Mouse (Mus musculus) kidney, postnatal 25 days (tissue): ENCODE results near the gene Tecpr2.

Experiments
- DNase-seq, 2 experiments: peaks; one replicate each; pipeline ENCODE4 v3.0.0; 2021; ENCODE audit warnings: mixed read lengths in 2 of 2

The Tecpr2 gene

DNA sequence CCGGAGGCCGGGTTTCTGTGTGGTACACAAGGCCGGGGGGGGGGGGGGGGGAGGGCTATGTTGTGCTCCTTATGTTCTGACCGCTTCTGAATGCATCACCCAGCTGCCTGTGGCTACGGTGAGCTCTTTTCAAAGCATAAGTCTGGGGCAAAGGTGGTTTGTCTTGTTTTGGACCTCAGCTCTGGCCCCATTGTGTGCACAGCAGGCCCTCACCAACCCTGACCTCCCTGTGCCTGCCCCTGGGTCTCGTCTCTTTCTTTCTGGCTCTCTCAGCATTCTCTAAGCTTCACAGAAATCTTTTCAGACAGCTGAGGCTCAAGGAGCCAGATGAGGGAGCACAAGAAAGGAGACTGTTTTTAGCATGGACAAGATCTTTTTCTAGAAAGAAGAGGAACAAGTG, 23.5 kb upstream of the Tecpr2 start:
- no peak for DNase-seq

DNA sequence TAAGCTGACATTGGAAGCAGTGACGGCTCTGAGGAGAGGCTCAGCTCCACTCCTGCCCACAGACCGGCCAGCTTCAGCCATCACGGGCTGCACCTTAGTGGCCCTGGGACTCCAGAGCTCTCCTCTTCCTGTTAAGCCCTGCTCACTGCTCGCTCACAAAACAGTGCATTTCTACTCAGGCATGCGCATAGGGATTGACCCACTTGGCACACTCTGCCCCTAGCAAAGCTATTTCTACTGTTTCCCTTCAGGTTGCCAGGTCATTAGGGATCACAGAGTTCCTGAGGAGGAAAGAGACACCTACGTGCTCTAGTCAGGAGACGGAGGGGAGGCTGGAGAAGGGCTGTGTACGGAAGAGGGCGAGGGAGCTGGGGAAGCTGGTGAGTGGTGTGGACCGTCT, 23.1 kb upstream of the Tecpr2 start:
- DNase-seq: no peak

DNA sequence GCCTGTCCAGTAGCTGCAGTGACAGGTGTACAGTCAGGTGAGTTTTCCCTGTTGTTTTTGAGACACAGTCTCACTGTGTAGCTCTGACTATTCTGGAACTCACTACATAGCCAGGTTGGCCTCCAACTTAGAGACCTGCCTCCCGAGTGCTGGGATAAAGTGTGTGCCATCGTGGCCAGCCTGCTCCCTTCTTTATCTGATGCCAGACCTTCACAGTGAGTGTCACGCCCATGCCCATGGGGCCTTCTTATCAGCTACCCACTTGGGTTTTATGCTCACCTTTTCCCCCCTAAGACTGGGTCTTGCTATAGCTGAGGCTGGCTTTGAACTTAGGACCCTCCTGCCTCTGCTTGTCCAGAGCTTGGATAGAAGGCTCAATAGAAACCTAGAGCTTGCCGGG, 19.0 kb upstream of the Tecpr2 start:
- DNase-seq: no peak

DNA sequence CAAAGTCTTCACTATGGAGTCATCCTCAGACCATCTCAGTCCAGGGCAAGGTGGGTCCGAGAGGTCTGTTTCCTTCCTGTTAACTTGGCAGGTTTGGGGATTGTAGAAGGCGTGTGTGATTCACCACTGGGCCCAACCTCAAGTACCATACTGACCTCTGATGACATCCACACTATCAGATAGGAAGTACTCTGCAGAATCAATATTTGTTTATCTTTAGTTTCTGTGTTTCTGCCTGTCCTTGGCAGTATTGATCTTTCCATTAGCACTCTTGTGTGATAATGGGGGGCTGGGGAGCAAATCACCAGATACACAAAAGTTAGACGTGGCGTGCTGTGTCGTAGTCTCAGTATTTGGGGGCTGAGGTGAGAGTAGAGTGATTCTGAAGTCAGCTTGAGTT, 17.8 kb upstream of the Tecpr2 start:
- DNase-seq: no peak

DNA sequence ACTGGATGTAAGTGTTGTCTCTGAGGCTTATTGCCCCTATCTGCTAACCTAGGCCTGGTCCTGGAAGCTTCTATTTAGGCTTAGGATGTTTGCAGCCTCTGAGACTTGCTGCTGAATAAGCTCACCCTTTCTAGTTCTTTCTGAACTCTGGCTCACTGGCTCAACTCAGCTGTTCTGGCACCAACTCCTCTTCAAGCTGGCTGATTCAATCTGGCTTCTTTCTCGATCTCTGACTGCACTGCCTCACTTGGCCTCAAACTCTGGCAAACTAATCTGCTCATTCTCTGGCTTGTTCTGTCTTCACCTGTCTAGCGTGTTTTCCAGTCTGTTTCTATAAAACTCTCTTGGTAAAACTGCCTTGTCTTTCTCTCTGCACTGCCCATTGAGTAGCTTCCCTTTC, 13.7 kb upstream of the Tecpr2 start:
- DNase-seq: no peak

DNA sequence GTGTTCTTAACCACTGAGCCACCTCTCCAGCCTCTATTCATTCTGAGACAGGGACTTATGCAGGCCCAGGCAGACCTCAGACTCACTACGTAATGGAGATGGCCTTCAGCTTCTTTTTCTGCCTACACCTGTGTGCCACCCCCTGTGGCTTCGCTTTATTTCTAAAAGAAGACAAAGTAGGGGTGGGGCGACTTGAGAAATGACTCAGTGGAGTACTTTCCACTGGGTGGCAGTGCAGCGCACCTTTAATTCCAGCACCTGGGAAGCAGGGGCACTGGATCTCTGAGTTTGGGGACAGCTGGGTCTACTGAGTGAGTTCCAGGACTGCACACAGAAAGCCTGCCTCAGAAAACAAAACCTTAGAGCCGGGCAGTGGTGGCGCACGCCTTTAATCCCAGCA, 6.8 kb upstream of the Tecpr2 start:
- peak in 1 of 2 experiments; percentile 19 for DNase-seq

DNA sequence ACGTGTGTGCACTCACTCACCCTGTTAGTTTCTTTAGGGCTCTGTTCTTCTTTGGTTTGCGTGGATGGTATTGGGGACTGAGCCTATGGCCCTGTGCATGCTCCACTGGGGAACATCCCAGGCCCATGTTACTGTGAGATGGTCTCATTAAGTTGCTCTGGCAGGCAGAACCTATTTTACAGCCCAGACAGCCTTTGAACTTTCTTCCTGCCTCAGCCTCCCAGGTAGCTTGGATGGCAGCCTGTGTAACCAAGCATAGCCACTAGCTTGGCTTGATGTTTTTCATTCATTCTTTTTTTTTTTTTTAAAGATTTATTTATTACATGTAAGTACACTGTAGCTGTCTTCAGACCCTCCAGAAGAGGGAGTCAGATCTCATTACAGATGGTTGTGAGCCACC, 3.8 kb upstream of the Tecpr2 start:
- DNase-seq: peak; percentile 39 to 66

DNA sequence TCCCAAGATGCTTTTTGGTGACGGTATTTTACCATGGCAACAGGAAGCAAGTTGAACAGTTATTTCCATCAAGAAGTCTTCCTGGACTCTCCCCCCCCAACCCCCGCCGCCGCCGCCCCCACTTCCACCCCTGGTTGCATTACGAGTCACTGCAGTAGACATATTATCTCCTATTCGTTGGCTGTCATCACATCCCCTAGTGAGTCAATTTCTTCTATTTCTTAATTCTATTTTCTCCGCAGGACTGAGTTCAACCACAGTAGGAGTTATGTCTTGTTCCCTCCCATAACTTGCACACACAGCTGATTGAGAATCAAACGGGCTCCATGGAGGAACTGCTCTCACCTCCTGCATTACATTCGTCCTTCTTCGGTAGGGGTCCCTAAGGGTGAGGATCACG, 958 bp upstream of the Tecpr2 start:
- no peak for DNase-seq

DNA sequence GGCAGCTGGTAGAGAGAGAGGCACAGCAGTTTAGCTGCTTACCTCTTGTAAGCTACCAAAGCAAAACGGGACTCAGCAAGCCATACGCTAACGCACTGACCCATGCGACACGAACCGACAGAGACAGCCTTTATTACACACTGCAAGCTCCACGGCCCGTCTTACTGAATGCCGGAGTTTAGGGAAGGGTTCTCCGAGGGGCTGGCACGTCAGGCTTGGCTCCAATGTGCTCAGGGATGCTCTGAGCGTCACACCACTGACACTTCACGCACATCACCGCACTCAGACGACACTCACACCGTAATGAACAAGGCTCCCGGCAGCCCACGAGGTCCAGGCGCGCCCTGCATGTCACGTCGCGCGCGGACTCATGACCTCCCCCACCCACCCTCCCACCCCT, 458 bp upstream of the Tecpr2 start:
- peak in 1 of 2 experiments; percentile 40 for DNase-seq

DNA sequence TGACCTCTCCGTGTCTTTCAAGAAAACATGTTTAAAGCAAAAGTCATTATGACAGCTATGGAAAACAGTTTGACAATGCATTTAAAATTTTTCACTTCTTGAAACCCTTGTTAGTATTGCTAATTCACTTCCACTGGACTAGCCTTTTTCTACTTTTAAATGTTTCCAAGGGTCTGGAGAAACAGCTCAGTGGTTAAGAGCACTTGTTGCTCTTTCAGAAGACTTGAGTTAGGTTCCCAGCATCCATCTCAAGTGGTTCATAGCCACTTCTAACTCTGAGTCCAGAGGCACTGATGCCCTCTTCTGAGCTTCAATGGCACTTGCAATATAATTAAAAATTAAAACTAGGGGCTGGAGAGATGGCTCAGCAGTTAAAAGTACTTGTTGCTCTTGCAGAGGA, 2.8 kb downstream of the Tecpr2 start:
- no peak for DNase-seq

DNA sequence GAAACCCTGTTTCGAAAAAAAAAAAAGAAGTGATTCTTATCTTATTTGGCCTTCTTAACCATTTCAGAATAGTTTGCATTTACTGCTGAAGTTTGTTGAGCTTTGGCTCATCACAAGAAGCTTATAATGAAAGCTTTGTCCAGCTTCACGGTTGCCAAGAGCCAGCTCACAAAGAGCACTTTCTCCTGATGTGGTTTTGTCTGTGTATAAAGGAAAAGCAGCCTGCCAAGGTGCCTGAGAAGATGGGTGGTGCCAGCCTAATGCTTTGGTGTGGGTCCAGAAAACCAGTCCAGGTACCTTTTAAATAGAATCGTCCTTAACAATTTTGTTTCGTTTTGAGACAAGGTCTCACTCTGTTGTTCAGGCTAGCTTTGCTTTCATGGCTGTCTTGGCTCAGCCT, 13.0 kb downstream of the Tecpr2 start:
- no peak for DNase-seq

DNA sequence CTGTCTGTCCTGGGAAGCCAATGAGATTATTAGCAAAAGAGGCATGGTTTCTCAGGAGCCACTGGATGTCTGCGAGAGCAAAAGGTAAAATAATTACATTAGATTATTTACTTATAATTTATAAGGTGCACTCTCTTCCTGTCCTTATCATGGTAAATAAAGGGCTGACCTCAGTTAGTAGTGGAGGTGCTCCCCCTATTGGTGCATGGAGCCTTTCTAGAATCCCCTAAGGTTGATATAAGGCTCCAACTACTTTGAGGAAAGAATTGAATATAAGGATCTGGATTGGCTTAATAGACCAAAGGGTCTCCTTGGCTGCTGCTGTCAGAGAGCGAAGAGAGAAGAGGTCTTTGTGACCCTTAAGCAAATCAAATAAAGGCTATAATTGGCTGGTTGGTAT, 14.5 kb downstream of the Tecpr2 start:
- DNase-seq: peak in 1 of 2 experiments; percentile 66

DNA sequence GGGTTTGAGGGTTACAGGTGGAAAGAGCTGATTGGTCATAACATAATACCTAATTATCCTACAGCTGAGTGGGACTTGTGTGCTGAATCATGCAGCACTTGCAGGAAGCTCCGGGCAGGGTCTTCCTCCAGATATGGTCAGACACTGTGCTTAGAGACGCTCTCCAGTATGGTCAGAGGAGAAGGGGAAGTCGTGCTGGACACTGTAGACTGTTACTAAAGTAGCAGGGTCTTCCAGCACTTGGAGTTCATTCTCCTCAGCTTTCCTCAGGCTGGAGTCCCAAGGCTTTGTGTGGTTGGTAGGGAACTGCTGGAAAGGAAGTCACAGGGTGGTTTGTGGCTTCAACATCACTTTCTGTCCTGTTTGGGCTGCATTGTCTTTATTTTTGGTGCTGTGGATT, 18.8 kb downstream of the Tecpr2 start:
- DNase-seq: no peak

DNA sequence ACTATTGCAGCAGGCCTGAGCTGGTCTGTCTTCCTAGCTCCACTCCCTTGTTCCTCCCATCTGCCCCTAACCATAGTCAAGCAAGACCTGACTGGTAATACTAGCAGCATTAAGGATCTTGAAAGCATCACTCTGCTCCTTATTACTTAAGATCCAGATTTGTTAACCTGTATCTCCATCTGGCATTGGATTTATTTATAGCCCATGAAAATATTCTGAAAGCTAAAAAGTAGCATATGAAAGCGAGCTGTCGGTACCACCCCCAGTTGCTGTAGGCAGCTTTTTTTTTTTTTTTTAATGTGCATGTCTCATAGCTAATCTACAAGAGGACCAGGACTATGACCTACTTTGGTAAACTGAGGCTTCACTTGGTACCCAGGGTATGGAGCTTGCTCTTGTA, 20.9 kb downstream of the Tecpr2 start:
- no peak for DNase-seq

DNA sequence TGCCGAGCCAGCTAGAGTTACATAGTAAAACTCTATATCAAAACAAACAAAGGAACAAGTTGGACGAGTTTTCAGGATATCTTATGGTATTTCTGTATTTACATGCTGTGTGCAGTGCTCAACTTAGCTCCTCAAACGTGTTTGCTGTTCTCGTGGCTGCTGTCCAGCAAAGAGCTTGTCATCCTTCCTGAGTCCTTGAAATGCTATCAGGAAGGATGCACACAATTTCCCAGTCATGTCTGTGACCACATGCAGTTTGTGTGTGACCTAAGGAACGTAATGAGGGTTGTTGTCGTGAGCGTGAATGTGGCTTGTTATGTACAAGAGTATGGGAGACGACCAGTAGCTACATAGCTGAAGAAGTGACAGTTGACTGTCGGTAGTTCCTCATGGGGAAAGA, 26.7 kb downstream of the Tecpr2 start:
- DNase-seq: no peak

DNA sequence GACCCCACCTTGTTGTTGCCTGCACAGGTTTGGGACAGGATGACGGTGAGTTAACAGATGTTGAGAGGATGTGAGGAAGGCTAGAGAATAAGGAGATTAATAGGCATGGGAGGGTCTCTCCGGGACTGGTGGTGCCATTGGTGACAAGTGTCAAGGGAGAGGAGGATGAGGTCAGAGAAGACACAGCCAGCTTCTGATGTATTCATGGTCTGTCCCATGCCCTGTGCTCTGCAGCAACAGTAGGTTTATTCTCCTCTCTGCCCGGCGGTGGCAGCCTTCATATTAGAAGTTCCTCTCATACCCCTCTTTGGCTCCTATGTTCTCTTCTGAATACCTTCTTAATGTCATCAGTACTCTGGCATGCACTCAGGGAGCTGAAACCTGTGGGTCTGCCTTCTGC, 31.2 kb downstream of the Tecpr2 start:
- no peak for DNase-seq

DNA sequence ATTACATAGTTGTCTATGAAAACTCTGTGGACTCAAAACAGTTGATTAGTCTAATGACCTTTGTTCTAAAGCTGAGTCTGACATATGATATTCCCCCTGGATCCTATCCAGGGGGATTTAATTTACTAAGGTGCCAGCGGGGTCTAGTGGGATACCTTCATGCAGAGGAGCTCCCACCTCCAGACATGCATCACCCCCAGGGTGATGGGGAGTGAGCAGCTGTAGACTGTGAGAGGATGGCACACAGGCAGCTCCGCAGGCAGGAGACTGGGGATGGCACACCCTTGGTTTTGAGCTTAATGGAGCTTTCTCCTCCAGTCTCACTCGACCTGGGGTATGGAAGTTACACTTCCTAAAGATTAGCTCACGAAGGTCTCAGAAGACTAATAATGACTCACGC, 32.5 kb downstream of the Tecpr2 start:
- DNase-seq: no peak

DNA sequence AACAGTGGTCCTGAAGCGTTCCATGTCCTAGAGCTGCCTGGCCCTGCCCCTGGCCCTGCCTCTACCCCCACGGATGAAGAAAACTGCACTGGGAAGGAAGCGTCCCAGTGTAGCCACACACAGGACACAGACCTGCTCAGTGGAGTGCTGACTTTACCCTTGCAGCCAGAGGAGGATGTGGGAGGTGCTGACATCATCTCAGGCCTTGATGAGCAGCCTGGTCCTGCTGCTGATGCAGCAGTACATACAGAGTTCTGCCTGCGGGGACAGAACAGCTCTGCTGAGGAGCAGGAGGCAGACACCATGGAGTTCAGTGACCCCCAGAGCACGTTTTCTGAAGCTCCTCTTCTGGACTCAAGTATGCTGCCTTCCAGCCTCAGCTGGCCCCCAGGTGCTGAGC, 43.8 kb downstream of the Tecpr2 start:
- peak in 1 of 2 experiments; percentile 34 for DNase-seq

DNA sequence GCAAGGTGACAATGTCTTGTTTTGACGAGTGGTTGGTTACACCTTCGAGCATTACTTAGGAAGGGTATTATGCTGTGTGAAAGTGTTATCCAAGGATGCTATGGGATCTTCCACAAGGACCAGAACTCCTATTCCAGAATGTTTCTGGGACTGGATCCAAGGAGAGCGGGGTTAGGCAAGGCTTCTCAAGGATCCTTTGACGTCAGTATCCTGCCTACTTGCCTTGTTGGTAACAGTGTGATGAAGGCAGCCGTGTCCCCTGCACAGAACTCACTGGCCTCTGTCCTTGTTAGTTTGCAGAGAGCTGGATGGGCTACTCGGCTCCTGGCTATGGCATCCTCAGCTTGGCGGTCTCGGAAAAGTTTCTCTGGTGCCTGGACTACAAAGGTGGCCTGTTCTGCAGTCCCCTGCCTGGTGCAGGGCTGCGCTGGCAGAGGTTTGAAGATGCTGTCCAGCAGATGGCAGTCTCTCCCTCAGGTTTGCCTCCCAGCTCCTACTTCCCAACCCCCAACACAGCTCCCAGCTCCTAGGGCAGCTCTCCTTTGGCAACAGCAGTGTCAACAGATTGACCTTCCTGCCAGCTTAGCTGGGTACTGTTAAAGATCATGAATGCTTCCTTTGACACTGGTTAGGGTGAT, 47.0 kb downstream of the Tecpr2 start:
- DNase-seq: peak; percentile 88 to 90

DNA sequence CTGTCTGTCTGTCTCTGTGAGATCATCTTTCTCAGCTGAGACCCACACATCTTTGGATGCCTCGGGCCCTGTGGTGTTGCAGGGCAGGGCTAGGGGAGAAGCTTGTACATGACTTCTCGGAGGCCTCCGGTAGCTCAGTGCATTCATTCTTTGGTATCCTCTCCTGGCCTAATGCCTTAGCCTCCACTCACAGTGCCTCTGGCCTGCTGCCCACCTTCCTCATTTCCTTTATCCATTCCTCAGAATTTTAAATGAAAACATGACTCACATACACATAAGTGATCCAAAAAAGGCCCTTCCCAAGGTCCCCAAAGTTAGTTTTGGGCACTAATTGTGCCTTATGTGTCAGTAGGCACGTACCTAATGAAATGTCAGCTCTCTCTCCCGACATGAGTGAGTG, 48.4 kb downstream of the Tecpr2 start:
- no peak for DNase-seq

DNA sequence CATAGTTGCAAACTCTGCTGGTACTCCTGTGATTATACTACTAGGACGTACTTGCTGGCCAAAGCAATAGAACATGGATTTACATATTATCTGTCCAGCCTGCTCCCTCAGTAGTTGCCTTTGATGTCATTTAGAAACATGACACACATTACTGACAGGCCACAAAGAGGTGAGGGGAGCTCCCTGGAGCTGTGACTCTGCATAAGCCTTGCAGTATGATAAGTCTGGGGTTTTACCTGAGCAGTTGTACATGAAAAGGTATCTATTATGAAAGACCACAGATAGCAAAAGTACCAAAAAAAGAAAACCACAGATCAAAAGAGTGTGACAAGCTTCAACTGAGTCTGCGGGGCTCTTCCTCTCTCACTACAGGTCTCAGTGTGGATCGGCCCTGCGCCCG, 50.3 kb downstream of the Tecpr2 start:
- DNase-seq: no peak

DNA sequence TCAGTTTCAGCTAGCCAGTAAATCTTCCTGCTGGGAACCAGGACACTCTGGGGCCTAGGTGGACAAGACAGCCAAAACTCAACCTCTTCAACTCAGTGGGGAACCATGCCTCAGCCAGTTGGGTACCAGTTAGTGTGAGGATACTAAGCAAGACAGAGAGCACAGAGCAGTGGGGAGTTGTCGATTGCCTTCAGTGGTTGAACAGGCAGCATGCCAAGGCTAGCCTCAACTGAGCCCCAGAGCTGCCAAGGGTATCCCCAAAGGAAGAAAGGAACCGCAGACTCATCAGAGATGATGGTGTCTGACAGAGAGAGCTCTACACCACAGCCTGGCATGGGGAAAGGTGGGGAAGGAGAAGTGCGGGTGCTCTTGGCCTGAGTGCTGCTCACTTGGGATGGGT, 51.8 kb downstream of the Tecpr2 start:
- no peak for DNase-seq

DNA sequence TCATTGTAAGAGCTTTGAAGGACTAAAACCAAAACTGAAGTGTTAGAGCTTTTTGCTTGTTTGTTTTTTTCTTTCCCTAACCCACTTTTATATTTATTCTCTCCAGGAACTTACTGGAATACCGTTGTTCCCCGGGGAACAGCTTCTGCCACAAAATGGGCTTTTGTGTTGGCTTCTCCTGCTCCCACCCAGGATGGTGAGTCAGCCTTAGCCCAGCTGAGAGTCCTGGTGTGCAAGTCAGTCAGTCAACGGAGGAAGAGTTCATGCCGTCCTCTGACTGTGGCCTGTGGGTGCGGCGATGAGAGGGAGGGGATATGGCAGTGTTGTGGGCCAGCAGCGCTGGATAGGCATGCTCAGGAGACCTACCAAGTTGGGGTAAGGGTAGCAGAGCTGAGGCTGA, 57.2 kb downstream of the Tecpr2 start:
- DNase-seq: no peak

DNA sequence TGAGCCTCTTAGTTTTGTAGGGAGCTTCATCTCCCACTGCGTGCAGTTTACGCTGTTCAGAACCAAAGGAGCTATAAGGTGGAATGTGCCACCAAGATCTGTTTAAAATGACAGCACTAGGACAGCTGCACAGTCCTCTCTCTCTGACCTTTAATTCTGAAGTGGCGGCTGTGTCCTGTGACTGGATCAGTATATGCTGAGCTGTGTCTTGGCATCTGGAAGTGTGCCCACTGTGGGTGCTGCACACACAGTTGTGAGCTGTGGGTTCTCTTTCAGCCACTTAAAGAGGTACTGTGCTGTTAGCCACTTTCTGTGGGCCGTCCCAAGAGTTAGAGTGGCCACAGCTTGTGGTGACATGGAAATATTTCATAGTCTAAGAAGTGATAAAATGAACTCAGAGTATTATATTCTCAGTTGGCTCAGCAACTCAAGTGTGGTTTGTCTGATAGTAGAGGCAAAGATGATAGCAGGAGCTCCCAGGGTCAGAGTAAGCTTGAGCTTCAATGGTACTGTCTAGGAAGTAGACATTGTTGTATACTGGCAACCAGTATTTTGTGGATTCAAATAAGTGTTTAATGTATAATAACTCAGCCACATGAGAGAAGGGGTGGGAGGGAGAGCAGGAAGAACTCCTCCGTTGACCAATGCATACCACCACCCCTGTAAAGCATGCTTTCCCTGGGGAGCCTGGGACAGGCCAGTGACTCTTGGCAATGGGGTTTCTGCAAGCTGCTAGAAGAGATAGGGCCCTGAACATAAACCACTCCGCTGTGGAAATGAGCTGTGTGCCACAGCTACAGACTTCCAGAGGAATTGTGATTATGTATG, 59.2 kb downstream of the Tecpr2 start:
- no peak for DNase-seq

DNA sequence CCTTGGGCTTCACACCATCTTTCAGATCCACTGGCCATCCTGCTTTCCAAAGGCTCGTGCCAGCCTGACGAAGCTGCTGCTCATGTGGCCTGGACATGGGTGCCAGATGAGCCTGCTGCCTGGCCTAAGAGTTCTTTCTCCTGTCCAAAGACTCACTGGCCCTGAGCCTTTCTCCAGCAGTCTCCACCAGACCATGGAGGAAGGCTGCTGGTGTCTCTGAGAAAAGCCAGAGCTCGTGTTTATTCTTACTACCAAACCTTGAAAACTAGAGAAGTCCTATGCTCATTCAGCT, 59.8 kb downstream of the Tecpr2 start:
- DNase-seq: no peak
